ENCODE assay signal across 8 mouse cellular contexts in the genomic region with DNA sequence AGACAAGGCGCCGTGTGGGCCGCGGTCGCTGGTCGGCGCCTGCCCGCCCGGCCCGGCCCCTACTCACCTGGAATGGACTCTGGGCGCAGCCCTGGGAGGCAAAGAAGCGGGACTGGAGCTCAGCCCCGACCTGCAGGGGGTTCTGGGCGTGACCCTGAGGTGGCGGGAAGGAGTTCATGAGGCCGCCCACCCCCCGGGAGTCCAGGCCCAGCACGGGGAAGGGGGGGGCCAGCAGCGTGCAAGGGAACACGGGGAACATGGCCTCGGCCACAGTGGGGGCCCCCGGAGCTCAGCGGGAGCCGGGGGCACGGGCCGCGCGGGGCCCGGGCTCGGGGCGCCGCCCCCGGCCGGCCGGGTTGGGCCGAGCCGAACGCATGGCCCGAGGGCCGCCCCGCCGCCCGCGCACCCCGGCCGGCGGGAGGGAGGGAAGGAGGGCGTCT. TPM values are rescaled to one million over a fixed set of nuclear protein-coding genes. Genes with fewer than 3 reads are reported as not detected.
DNase-seq lines count a peak whose midpoint lies in the region; ATAC-seq and TF ChIP-seq lines count a peak whose summit lies in the region.

No protein-coding gene starts in this region.

- ATAC-seq in erythroblast, adult 5-6 weeks (replicated peaks; ENCODE audit: low FRiP score, poor library complexity, severe bottlenecking), result no peak
- peak; percentile 21 for ATAC-seq in forebrain, embryonic 11.5 days (replicated peaks; ENCODE audit: low FRiP score)
- peak; percentile 20 for ATAC-seq in stomach, embryonic 14.5 days (ENCODE audit: insufficient number of reproducible peaks, insufficient read depth, low FRiP score, low read depth)

- peaks cover 80% of the 10 kb centered on the region for H3K4me1 ChIP-seq in erythroblast, embryonic 14.5 days (ENCODE audit: control insufficient read depth)
- peaks cover 31% of the 10 kb centered on the region for H3K4me1 ChIP-seq in bone marrow macrophage, adult 2 months (ENCODE audit: control insufficient read depth, insufficient read depth, low read length)
- H3K4me1 ChIP-seq in forebrain, embryonic 11.5 days (replicated peaks; ENCODE audit: control insufficient read depth, insufficient read depth, low read length), result peaks cover 33% of the 10 kb centered on the region
- peaks cover 60% of the 10 kb centered on the region for H3K4me1 ChIP-seq in hindbrain, embryonic 10.5 days (replicated peaks)
- H3K4me1 ChIP-seq in midbrain, embryonic 10.5 days, result peaks cover 55% of the 10 kb centered on the region
- H3K4me1 ChIP-seq in stomach, embryonic 14.5 days (ENCODE audit: control insufficient read depth, insufficient read depth, low read length), result peaks cover 42% of the 10 kb centered on the region

- peak overlapping the region; percentile 94 for H3K4me2 ChIP-seq in forebrain, embryonic 11.5 days (ENCODE audit: low read depth, low read length, severe bottlenecking)
- H3K4me2 ChIP-seq in stomach, embryonic 14.5 days (replicated peaks; ENCODE audit: low read depth, low read length), result peak overlapping the region; percentile 99

- H3K9ac ChIP-seq in forebrain, embryonic 11.5 days (ENCODE audit: low read length), result peak overlapping the region; percentile 99
- H3K9ac ChIP-seq in stomach, embryonic 14.5 days (replicated peaks; ENCODE audit: low read depth, low read length), result peak overlapping the region; percentile 99

- H3K27me3 ChIP-seq in erythroblast, embryonic 14.5 days (ENCODE audit: control insufficient read depth), result peaks cover 2% of the 10 kb centered on the region; the same call in 1 of the 2 replicates
- H3K27me3 ChIP-seq in forebrain, embryonic 11.5 days (ENCODE audit: control insufficient read depth, insufficient read depth, low read length), result no peaks in the 10 kb centered on the region
- no peaks in the 10 kb centered on the region for H3K27me3 ChIP-seq in hindbrain, embryonic 10.5 days (ENCODE audit: insufficient read depth, poor library complexity, severe bottlenecking)
- H3K27me3 ChIP-seq in midbrain, embryonic 10.5 days (ENCODE audit: low read depth, poor library complexity, severe bottlenecking), result no peaks in the 10 kb centered on the region
- no peaks in the 10 kb centered on the region for H3K27me3 ChIP-seq in stomach, embryonic 14.5 days (ENCODE audit: control insufficient read depth, insufficient read depth, low read length)

- peak overlapping the region; percentile 94 for H3K27ac ChIP-seq in bone marrow macrophage, adult 2 months (ENCODE audit: insufficient read depth, low read depth, low read length)
- H3K27ac ChIP-seq in forebrain, embryonic 11.5 days (ENCODE audit: low read depth, low read length), result peak overlapping the region; percentile 98
- H3K27ac ChIP-seq in hindbrain, embryonic 10.5 days, result peak overlapping the region; percentile 100
- H3K27ac ChIP-seq in midbrain, embryonic 10.5 days (replicated peaks), result peak overlapping the region; percentile 100
- peak overlapping the region; percentile 99 for H3K27ac ChIP-seq in stomach, embryonic 14.5 days (ENCODE audit: low read length)

- WGBS in forebrain, embryonic 11.5 days, result 0% methylated on average over 17 of the region's 48 CpGs
- WGBS in hindbrain, embryonic 10.5 days, result under 1% methylated on average over 48 of the region's 48 CpGs
- WGBS in midbrain, embryonic 10.5 days, result 3% methylated on average over 40 of the region's 48 CpGs
- 2% methylated on average over 36 of the region's 48 CpGs for WGBS in stomach, embryonic 14.5 days

- TF ChIP-seq CTCF in bone marrow macrophage, adult 2 months (IDR thresholded peaks at IDR 0.05; ENCODE audit: low read depth, low read length), result no peak

- peak overlapping the region; percentile 94 for H3K4me3 ChIP-seq in erythroblast, embryonic 14.5 days (replicated peaks)
- H3K4me3 ChIP-seq in bone marrow macrophage, adult 2 months (ENCODE audit: insufficient read depth, low read length), result peak overlapping the region; percentile 76
- peak overlapping the region; percentile 82 for H3K4me3 ChIP-seq in forebrain, embryonic 11.5 days (ENCODE audit: low read depth, low read length)
- peak overlapping the region; percentile 90 for H3K4me3 ChIP-seq in hindbrain, embryonic 10.5 days
- peak overlapping the region; percentile 88 for H3K4me3 ChIP-seq in midbrain, embryonic 10.5 days
- peak overlapping the region; percentile 95 for H3K4me3 ChIP-seq in stomach, embryonic 14.5 days (ENCODE audit: low read depth, low read length)

- no peak for TF ChIP-seq POLR2A in bone marrow macrophage, adult 2 months (IDR thresholded peaks at IDR 0.05; ENCODE audit: borderline replicate concordance, low read depth, low read length)

- intact Hi-C loops in left cerebral cortex, postnatal 4 days (cut with DNase I), result no loop called here

- peaks cover 85% of the 10 kb centered on the region for H3K36me3 ChIP-seq in erythroblast, embryonic 14.5 days (ENCODE audit: control insufficient read depth)
- peaks cover 13% of the 10 kb centered on the region; the same call in 1 of the 2 replicates for H3K36me3 ChIP-seq in forebrain, embryonic 11.5 days (ENCODE audit: control insufficient read depth, insufficient read depth, low read length)
- peaks cover 76% of the 10 kb centered on the region for H3K36me3 ChIP-seq in hindbrain, embryonic 10.5 days
- peaks cover 79% of the 10 kb centered on the region for H3K36me3 ChIP-seq in midbrain, embryonic 10.5 days
- H3K36me3 ChIP-seq in stomach, embryonic 14.5 days (ENCODE audit: control insufficient read depth, insufficient read depth, low read length), result peaks cover 43% of the 10 kb centered on the region

- DNase-seq in forebrain, embryonic 11.5 days (ENCODE audit: low spot score), result peak; percentile 92
- DNase-seq in hindbrain, embryonic 10.5 days (ENCODE audit: low spot score), result peak; percentile 79
- peak; percentile 87 for DNase-seq in left cerebral cortex, postnatal 4 days
- peak; percentile 83 for DNase-seq in midbrain, embryonic 10.5 days (ENCODE audit: low spot score)

- H3K9me3 ChIP-seq in erythroblast, embryonic 14.5 days (ENCODE audit: control insufficient read depth, low read length), result no peaks in the 10 kb centered on the region
- no peaks in the 10 kb centered on the region for H3K9me3 ChIP-seq in forebrain, embryonic 11.5 days (ENCODE audit: control insufficient read depth, low read length)
- no peaks in the 10 kb centered on the region for H3K9me3 ChIP-seq in hindbrain, embryonic 10.5 days
- no peaks in the 10 kb centered on the region for H3K9me3 ChIP-seq in midbrain, embryonic 10.5 days (replicated peaks)
- H3K9me3 ChIP-seq in stomach, embryonic 14.5 days (ENCODE audit: control insufficient read depth, low read depth, low read length), result no peaks in the 10 kb centered on the region

RNA-seq across cellular contexts. Expression of gene Maz, which starts 0.7 kb away (rescaled TPM):
- polyA plus RNA-seq in erythroblast, embryonic 14.5 days (2012), result 173 and 193 TPM in 2 replicates
- total RNA-seq in erythroblast, adult 5-6 weeks (2015; ENCODE audit: low replicate concordance), result 44.9 and 51.3 TPM in 2 replicates
- 25.0 and 49.5 TPM in 2 replicates for total RNA-seq in erythroblast, adult 5-6 weeks (2017; ENCODE audit: low replicate concordance)
- polyA plus RNA-seq in bone marrow macrophage, adult 2 months (2012; ENCODE audit: insufficient read depth, insufficient read length, missing spikeins), result 161 and 164 TPM in 2 replicates
- 106 and 132 TPM in 2 replicates for polyA plus RNA-seq in forebrain, embryonic 11.5 days (2014; fragmentation: Nextera tagmentation; extraction: Ambion mirVana)
- 66.7 and 83.1 TPM in 2 replicates for polyA plus RNA-seq in hindbrain, embryonic 10.5 days (2016; fragmentation: Nextera tagmentation; extraction: Ambion mirVana)
- total RNA-seq in left cerebral cortex, postnatal 4 days (2021), result 100 to 1,000 TPM; 322 to 334 TPM
- 64.6 and 66.4 TPM in 2 replicates for polyA plus RNA-seq in midbrain, embryonic 10.5 days (2016; fragmentation: Nextera tagmentation; extraction: Ambion mirVana)
- polyA plus RNA-seq in stomach, embryonic 14.5 days (2014; fragmentation: Nextera tagmentation; extraction: Ambion mirVana), result 50.3 and 54.5 TPM in 2 replicates

RNA-seq across cellular contexts. Expression of gene Prrt2, which starts 5.2 kb away (rescaled TPM):
- polyA plus RNA-seq in erythroblast, embryonic 14.5 days (2012), result 0.04 and 0.17 TPM in 2 replicates
- not detected in 2 replicates for total RNA-seq in erythroblast, adult 5-6 weeks (2015; ENCODE audit: low replicate concordance)
- 1.5 TPM in 1 of 2 replicates, not detected in the other for total RNA-seq in erythroblast, adult 5-6 weeks (2017; ENCODE audit: low replicate concordance)
- 2.8 TPM in 1 of 2 replicates, not detected in the other for polyA plus RNA-seq in bone marrow macrophage, adult 2 months (2012; ENCODE audit: insufficient read depth, insufficient read length, missing spikeins)
- 9.6 and 10.3 TPM in 2 replicates for polyA plus RNA-seq in forebrain, embryonic 11.5 days (2014; fragmentation: Nextera tagmentation; extraction: Ambion mirVana)
- polyA plus RNA-seq in hindbrain, embryonic 10.5 days (2016; fragmentation: Nextera tagmentation; extraction: Ambion mirVana), result 3.3 and 4.4 TPM in 2 replicates
- total RNA-seq in left cerebral cortex, postnatal 4 days (2021), result 100 to 1,000 TPM; 132 to 136 TPM
- 2.9 and 4.4 TPM in 2 replicates for polyA plus RNA-seq in midbrain, embryonic 10.5 days (2016; fragmentation: Nextera tagmentation; extraction: Ambion mirVana)
- 15.5 and 16.0 TPM in 2 replicates for polyA plus RNA-seq in stomach, embryonic 14.5 days (2014; fragmentation: Nextera tagmentation; extraction: Ambion mirVana)

RNA-seq across cellular contexts. Expression of gene Gm42742, which starts 5.3 kb away (rescaled TPM):
- polyA plus RNA-seq in erythroblast, embryonic 14.5 days (2012), result 15.4 and 20.8 TPM in 2 replicates
- total RNA-seq in erythroblast, adult 5-6 weeks (2015; ENCODE audit: low replicate concordance), result 1.7 and 1.9 TPM in 2 replicates
- total RNA-seq in erythroblast, adult 5-6 weeks (2017; ENCODE audit: low replicate concordance), result 8.1 and 9.1 TPM in 2 replicates
- polyA plus RNA-seq in bone marrow macrophage, adult 2 months (2012; ENCODE audit: insufficient read depth, insufficient read length, missing spikeins), result 31.3 and 44.3 TPM in 2 replicates
- polyA plus RNA-seq in forebrain, embryonic 11.5 days (2014; fragmentation: Nextera tagmentation; extraction: Ambion mirVana), result 60.9 and 64.7 TPM in 2 replicates
- 17.6 and 75.1 TPM in 2 replicates for polyA plus RNA-seq in hindbrain, embryonic 10.5 days (2016; fragmentation: Nextera tagmentation; extraction: Ambion mirVana)
- 10 to 100 TPM; 36.7 to 48.6 TPM for total RNA-seq in left cerebral cortex, postnatal 4 days (2021)
- 46.2 and 55.1 TPM in 2 replicates for polyA plus RNA-seq in midbrain, embryonic 10.5 days (2016; fragmentation: Nextera tagmentation; extraction: Ambion mirVana)
- polyA plus RNA-seq in stomach, embryonic 14.5 days (2014; fragmentation: Nextera tagmentation; extraction: Ambion mirVana), result 32.8 and 68.9 TPM in 2 replicates

RNA-seq across cellular contexts. Expression of gene Pagr1a, which starts 9.0 kb away (rescaled TPM):
- polyA plus RNA-seq in erythroblast, embryonic 14.5 days (2012), result 8.2 and 13.3 TPM in 2 replicates
- total RNA-seq in erythroblast, adult 5-6 weeks (2015; ENCODE audit: low replicate concordance), result 13.4 and 18.8 TPM in 2 replicates
- total RNA-seq in erythroblast, adult 5-6 weeks (2017; ENCODE audit: low replicate concordance), result 7.0 and 7.1 TPM in 2 replicates
- 20.3 and 22.2 TPM in 2 replicates for polyA plus RNA-seq in bone marrow macrophage, adult 2 months (2012; ENCODE audit: insufficient read depth, insufficient read length, missing spikeins)
- 60.5 and 72.4 TPM in 2 replicates for polyA plus RNA-seq in forebrain, embryonic 11.5 days (2014; fragmentation: Nextera tagmentation; extraction: Ambion mirVana)
- polyA plus RNA-seq in hindbrain, embryonic 10.5 days (2016; fragmentation: Nextera tagmentation; extraction: Ambion mirVana), result 84.3 and 130 TPM in 2 replicates
- total RNA-seq in left cerebral cortex, postnatal 4 days (2021), result 10 to 100 TPM; 10.2 to 15.4 TPM
- 103 and 104 TPM in 2 replicates for polyA plus RNA-seq in midbrain, embryonic 10.5 days (2016; fragmentation: Nextera tagmentation; extraction: Ambion mirVana)
- polyA plus RNA-seq in stomach, embryonic 14.5 days (2014; fragmentation: Nextera tagmentation; extraction: Ambion mirVana), result 13.9 and 55.8 TPM in 2 replicates

RNA-seq across cellular contexts. Expression of gene Pagr1b, which starts 9.9 kb away (rescaled TPM):
- not detected in 2 replicates for polyA plus RNA-seq in erythroblast, embryonic 14.5 days (2012)
- total RNA-seq in erythroblast, adult 5-6 weeks (2015; ENCODE audit: low replicate concordance), result not detected in 2 replicates
- total RNA-seq in erythroblast, adult 5-6 weeks (2017; ENCODE audit: low replicate concordance), result not detected in 2 replicates
- polyA plus RNA-seq in bone marrow macrophage, adult 2 months (2012; ENCODE audit: insufficient read depth, insufficient read length, missing spikeins), result 9.2 and 17.6 TPM in 2 replicates
- polyA plus RNA-seq in forebrain, embryonic 11.5 days (2014; fragmentation: Nextera tagmentation; extraction: Ambion mirVana), result not detected in 2 replicates
- polyA plus RNA-seq in hindbrain, embryonic 10.5 days (2016; fragmentation: Nextera tagmentation; extraction: Ambion mirVana), result 0.25 and 0.55 TPM in 2 replicates
- 1 to 10 TPM in 1 of 2 experiments, not detected in 1; 1.6 TPM for total RNA-seq in left cerebral cortex, postnatal 4 days (2021)
- 0.19 and 0.25 TPM in 2 replicates for polyA plus RNA-seq in midbrain, embryonic 10.5 days (2016; fragmentation: Nextera tagmentation; extraction: Ambion mirVana)
- not detected in 2 replicates for polyA plus RNA-seq in stomach, embryonic 14.5 days (2014; fragmentation: Nextera tagmentation; extraction: Ambion mirVana)
